Mouse (Mus musculus) C2C12 (cell line): ENCODE data around the gene Fpr2.

ENCODE experiments used
- CTCF ChIP-seq: IDR thresholded peaks from one replicate; pipeline ENCODE4 v1.5.1; 2011; ENCODE audit not compliant: control insufficient read depth, insufficient read depth, insufficient read length
- FOSL1 ChIP-seq: IDR thresholded peaks from one replicate; pipeline ENCODE4 v1.8.0; 2011; ENCODE audit warnings: mild to moderate bottlenecking, low read length; ENCODE audit not compliant: poor library complexity, insufficient read depth, severe bottlenecking
- MYOD1 ChIP-seq: IDR thresholded peaks from one replicate; pipeline ENCODE4 v1.6.1; 2011; ENCODE audit warnings: low read depth; ENCODE audit not compliant: control insufficient read depth, insufficient read length
- USF1 ChIP-seq: IDR thresholded peaks from one replicate; pipeline ENCODE4 v1.6.1; 2011; ENCODE audit warnings: low read depth, mild to moderate bottlenecking, control low read depth, moderate library complexity

DNA sequence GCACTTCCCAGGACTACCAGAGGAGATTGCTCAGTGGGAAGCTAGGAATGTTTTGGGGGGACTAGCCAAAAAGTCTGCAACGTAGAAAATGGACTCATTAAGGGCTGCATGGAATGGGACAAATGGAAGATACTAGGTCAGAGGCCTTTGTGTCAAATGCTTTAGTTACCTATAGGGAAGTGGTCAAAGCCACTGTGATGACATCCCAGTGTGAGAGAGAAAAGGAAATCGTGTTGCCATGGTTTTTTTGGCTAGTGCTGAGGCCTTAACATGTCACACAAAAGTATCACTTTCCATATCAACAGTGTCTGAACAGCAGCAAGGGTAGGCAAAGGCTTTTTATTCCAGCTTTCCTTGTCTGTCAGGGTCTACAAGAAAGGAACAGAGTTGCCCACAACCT, 22.5 kb upstream of the Fpr2 start:
- TF ChIP-seq USF1 (no peak), MYOD1 (no peak), CTCF (no peak), FOSL1 (no peak)
